Mouse (Mus musculus): ENCODE measurements around the gene Rab3a.
A peak's percentile ranks its signal among the peaks of the same experiment; 100 is the strongest.

Rab3a gene

DNA sequence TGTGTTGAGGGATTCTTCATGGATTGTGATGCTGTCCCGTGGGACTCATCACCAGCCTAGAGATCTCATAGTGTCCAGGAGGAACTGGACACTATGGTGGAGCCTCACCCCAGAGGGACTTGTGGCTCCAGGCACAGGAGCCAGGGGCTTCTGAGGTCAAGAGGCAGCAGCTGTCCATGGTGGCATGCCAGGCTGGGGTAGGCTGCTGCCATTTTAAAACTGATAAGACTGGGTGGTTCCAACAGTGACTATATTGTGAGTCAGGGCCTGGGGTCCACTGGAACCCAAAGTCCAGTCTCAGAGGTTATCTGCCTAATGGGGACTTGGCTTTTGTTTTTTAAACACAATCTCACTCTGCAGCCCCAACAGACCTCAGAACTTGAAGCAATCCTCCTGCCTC lies 47.4 kb downstream of the Rab3a start:
- DNase-seq (ENCODE audit: low spot score): no peak

DNA sequence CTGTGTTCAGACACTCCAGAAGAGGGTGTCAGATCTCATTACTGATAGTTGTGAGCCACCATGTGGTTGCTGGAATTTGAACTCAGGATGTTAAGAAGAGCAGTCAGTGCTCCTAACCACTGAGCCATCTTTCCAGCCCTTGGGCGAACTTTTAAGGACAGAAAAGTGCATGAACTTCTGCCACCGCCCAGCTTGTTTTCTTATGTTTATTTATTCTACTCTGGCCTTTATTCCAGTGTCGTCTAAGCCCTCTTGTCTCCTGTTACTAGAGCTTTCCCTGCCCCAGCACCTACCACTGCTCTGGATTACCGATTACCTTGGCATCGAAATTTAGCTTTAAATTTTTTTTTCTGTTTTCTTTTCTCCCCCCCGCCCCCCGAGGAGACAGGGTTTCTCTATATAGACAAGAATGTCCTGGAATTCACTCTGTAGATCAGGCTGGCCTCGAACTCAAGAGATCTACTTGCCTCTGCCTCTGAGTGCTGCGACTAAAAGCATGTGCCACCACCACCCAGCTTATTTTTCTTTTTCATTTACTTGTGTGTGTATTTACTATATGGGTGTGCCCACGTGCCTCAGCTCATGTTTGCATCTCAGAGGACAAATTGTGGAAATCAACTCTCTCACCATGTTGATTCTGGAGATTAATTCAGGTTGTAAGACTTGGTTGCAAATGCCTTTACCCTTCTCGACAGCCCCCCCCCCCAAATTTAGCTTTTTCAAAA lies 48.5 kb downstream of the Rab3a start:
- DNase-seq (ENCODE audit: low spot score): no peak

DNA sequence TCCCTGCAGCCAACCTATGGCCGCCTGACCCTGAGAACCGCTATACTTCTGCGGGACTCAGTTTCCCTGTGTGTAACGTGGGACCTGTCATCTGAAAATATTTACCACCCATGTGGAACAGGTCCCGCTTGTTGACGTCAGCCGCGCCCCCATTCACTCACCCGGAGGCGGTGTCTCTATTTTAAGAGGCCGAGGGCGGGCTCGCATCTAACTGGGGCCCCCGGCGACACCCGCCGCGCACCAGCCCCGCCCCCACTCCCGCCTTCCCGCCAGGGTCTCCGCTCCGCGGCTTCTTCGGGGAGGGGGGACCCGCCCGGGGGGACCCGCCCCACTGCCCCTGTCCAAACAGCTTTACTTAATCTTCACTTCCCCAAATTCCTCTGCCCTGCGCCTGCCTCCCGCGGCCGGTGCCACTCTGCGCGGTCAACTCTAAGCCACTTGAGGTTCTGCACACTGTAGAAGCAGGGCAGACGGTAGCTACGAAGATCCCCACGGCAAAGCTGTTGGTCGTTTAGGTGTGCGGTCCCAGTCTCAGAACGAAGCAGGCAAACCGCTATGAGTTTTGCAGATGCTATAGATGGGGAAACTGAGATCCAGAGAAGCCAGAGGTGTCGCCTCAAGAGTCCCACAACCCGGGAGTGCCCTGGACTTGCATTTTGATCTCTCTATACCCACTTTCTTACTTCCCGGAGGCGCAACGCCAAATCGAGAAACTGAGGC lies 49.4 kb downstream of the Rab3a start:
- DNase-seq (ENCODE audit: low spot score): no peak

DNA sequence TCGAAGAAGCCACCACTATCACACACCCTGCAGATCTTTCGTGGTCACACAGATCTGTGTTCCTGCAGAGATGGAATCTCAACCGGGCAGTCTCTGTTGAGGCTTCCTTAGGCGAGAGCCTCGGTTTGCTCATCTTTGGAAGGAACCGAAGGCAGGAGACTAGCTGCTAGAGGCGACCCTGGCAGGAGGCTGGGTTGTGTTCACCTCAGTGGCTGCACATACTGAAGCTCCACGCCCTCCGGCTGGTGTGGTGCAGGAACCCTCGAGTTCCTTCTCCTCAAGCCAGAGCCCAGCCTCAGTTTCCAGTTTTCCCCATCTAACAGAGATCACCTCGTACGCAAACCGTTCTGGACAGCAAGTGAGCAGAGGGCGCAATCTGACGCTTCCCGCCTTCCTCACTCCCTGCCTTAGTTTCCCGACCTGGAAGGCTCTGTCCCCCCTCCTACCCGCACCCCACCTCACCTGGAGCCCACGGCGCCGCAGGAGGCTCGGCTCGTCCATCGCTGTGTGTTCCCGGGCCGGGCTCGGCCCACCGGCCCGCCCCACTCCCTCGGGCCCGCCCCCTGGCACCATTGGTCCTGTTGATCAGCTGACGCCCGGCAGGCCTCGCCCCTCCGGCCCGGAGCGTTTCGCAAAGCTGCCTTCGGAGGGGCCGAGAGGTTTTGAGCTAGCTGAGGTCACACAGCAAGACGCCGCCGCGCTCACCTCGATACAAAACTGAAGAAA lies 50.2 kb downstream of the Rab3a start, which contains the start of gene Mast3:
Gene Mast3, minus strand, starts transcription at position 574 of the 726 bp plus-strand sequence.
- DNase-seq (ENCODE audit: low spot score): peak; percentile 76

DNA sequence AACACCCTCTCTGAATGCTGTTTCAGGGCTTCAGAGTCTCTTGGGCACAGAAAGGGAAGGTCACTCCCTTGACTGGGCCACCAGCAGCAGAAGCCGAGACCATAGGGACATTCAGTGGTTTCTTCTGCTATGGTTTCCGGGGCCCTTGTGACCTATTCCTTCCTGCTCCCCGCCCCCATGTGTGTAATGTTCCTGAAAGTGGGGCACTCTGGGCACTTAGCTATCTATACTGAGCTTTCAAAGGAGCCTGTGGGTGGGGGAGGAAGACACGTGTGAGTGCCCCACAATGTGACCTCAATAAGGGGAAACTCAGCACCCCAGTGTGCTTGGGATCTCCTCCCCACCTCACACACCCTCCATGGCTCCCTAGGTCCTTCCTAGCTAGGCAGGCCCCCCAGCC lies 52.1 kb downstream of the Rab3a start:
- no peak for DNase-seq (ENCODE audit: low spot score)

DNA sequence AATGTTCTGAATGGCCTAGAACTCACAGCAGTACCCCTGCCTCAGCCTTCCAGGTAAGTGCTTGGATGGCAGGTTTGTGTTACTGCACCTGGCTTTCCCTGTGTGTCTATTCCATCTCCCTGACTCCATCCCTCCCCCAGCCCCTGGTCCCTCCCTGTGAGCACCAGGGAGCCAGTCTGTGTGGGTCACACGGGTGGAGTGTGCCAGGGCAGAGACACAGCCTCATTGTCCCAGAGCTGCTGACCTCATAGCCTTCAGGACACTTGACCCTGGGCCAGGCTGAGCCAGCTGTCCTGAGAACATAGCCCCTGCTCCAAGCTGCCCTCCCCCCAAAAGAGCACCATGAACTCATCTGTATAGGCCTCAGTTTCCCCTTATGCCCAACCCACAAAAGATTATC lies 52.8 kb downstream of the Rab3a start:
- no peak for DNase-seq (ENCODE audit: low spot score)

DNA sequence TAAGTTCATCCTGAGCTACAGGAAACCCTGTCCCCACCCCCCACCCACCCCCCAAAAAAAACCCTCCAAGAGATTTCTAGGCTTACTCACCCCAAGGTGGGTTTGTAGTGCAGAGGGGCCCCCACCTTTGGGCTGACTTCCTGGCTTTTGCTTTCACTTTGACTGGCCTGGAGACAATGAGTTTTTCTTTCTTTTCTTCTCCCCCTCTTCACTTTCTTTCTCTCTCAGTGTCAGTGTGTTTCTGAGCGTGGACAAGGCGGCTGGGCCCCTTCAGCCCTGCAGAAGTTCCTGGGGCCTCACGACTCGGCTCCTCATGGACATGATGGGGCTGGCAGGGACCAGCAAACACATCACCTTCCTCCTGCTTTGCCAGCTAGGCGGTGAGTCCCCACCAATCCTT lies 53.8 kb downstream of the Rab3a start, which contains the start of gene Il12rb1:
Gene Il12rb1, plus strand, starts transcription at position 211 of the 400 bp plus-strand sequence.
- DNase-seq (ENCODE audit: low spot score): no peak

Data from ovary, adult 18-20 months (tissue).